In the genomic region with DNA sequence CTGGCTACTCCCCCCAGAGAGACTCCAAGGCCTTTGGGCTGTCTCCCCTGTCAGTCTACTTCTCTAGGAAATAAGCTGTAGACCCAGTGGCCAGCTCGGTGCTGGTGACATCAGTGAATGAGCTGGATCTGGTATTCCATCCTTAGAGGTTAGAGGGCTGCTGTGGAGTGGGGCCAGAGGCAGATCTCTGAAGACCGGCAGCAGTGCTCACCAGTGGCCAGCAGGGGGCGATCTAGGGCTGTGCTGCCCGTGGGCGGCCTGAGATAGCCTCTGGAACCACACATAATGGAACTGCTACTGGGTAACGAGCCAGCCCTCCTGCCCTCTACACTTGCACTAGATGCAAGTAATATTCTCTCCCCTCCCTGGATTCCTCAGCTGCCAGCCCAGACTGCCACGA, we compare ENCODE assay signal across 8 mouse cellular contexts.
DNase-seq lines count a peak whose midpoint lies in the region; TF ChIP-seq lines count a peak whose summit lies in the region.
"Had no signal": no experiment of that assay in that cellular context is flagged by ENCODE, and none has a peak within 500 bp of the region (broad histone marks: within the 10 kb centered on the region; RNA-seq: fewer than 3 reads in every experiment).

No protein-coding gene starts in this region.

- H3K27ac ChIP-seq in ES-Bruce4 (ENCODE audit: insufficient read depth, low read length), result no peak overlapping the region
- H3K27ac ChIP-seq: heart, embryonic 15.5 days had no signal

- TF ChIP-seq EP300 in ES-Bruce4 (IDR thresholded peaks at IDR 0.05; ENCODE audit: insufficient read depth, low read depth, low read length), result no peak

- no peak overlapping the region for H3K9ac ChIP-seq in ES-Bruce4 (ENCODE audit: low read depth, poor library complexity, severe bottlenecking)
- H3K9ac ChIP-seq: heart, embryonic 15.5 days had no signal

- no peaks in the 10 kb centered on the region for H3K27me3 ChIP-seq in ES-Bruce4 (ENCODE audit: control insufficient read depth, insufficient read depth, low read length, poor library complexity, severe bottlenecking)
- H3K27me3 ChIP-seq: heart, embryonic 15.5 days had no signal

- intact Hi-C loops in gastrocnemius, postnatal 14 days (cut with DNase I; ENCODE audit: low total_unique reads), result no loop called here

- H3K9me3 ChIP-seq in ES-Bruce4 (replicated peaks; ENCODE audit: control insufficient read depth, insufficient read depth, low read length, poor library complexity, severe bottlenecking), result no peaks in the 10 kb centered on the region
- H3K9me3 ChIP-seq: heart, embryonic 15.5 days had no signal

- H3K36me3 ChIP-seq in ES-Bruce4 (ENCODE audit: control insufficient read depth, insufficient read depth, low read length, poor library complexity, severe bottlenecking), result no peaks in the 10 kb centered on the region
- H3K36me3 ChIP-seq: heart, embryonic 15.5 days had no signal

- TF ChIP-seq CTCF in ES-Bruce4 (IDR thresholded peaks at IDR 0.05; ENCODE audit: low read depth, low read length), result peak; percentile 97

- no peak overlapping the region for H3K4me3 ChIP-seq in ES-Bruce4 (ENCODE audit: low read depth, low read length)
- H3K4me3 ChIP-seq: heart, embryonic 15.5 days had no signal

- TF ChIP-seq POLR2A in ES-Bruce4 (IDR thresholded peaks at IDR 0.05; ENCODE audit: insufficient read depth, low read length), result no peak

- DNase-seq in adipocyte (ENCODE audit: low spot score), result peak; percentile 53
- DNase-seq in cerebellum, postnatal 4 days (ENCODE audit: low spot score in 2 of 2), result peak; percentile 66 to 76
- DNase-seq in gastrocnemius, postnatal 14 days, result peak; percentile 76
- peak; percentile 65 for DNase-seq in kidney, postnatal 14 days
- DNase-seq in lung, postnatal 25 days (ENCODE audit: low spot score), result peak; percentile 29
- peak; percentile 87 for DNase-seq in retina, embryonic 14.5 days (ENCODE audit: low spot score)

- H3K4me1 ChIP-seq in ES-Bruce4 (ENCODE audit: control insufficient read depth, insufficient read depth, low read length), result no peaks in the 10 kb centered on the region

Comparison
In these comparisons a context has a peak if more than half of its experiments do, and no peak if none do; other contexts are left out.
1. DNase-seq: peak in every context shown above with its lines; median percentile 87 in retina, embryonic 14.5 days; 76 in gastrocnemius, postnatal 14 days; 71 in cerebellum, postnatal 4 days; 65 in kidney, postnatal 14 days; 53 in adipocyte; 29 in lung, postnatal 25 days.